Mouse (Mus musculus): ENCODE results near the gene Plekhg2.

- TF ChIP-seq CTCF (IDR thresholded peaks at IDR 0.05) (no peak), EP300 (IDR thresholded peaks at IDR 0.05) (no peak)
Measured at GRCm38 (mm10) chr7:28318714-28319113, 53.7 kb downstream of the Plekhg2 start.
